ENCODE assay signal across 8 mouse cellular contexts in genomic region chr7:118705101-118705961, GRCm38 (mm10). TPM values are rescaled to one million over a fixed set of nuclear protein-coding genes. Genes with fewer than 3 reads are reported as not detected.
DNase-seq lines count a peak whose midpoint lies in the region; ATAC-seq and TF ChIP-seq lines count a peak whose summit lies in the region.

Gene Gde1, minus strand, starts transcription at chr7:118705778.

- peak within 1 kb of the TSS; percentile 70 for H3K9ac ChIP-seq in heart, embryonic 15.5 days
- peak within 1 kb of the TSS; percentile 77 for H3K9ac ChIP-seq in liver, embryonic 14.5 days (replicated peaks)
- H3K9ac ChIP-seq in neural tube, embryonic 11.5 days (ENCODE audit: low read length) = peak within 1 kb of the TSS; percentile 93
- peak within 1 kb of the TSS; percentile 87 for H3K9ac ChIP-seq in stomach, postnatal 0 days (ENCODE audit: low read length)

- no peaks in the 10 kb centered on the region for H3K9me3 ChIP-seq in forebrain, embryonic 10.5 days
- no peaks in the 10 kb centered on the region for H3K9me3 ChIP-seq in heart, embryonic 15.5 days (replicated peaks)
- H3K9me3 ChIP-seq in liver, embryonic 14.5 days (ENCODE audit: control insufficient read depth, low read length) = no peaks in the 10 kb centered on the region
- H3K9me3 ChIP-seq in neural tube, embryonic 11.5 days (ENCODE audit: control insufficient read depth, low read length) = no peaks in the 10 kb centered on the region
- no peaks in the 10 kb centered on the region for H3K9me3 ChIP-seq in stomach, postnatal 0 days (ENCODE audit: control insufficient read depth, low read length)

- H3K36me3 ChIP-seq in forebrain, embryonic 10.5 days (replicated peaks) = peaks cover 31% of the 10 kb centered on the region
- no peaks in the 10 kb centered on the region for H3K36me3 ChIP-seq in heart, embryonic 15.5 days
- no peaks in the 10 kb centered on the region for H3K36me3 ChIP-seq in liver, embryonic 14.5 days (replicated peaks; ENCODE audit: control insufficient read depth, insufficient read depth, low read depth)
- no peaks in the 10 kb centered on the region for H3K36me3 ChIP-seq in neural tube, embryonic 11.5 days (ENCODE audit: control insufficient read depth, insufficient read depth, low read length)
- no peaks in the 10 kb centered on the region for H3K36me3 ChIP-seq in stomach, postnatal 0 days (ENCODE audit: control insufficient read depth, insufficient read depth, low read length)

- H3K4me2 ChIP-seq in heart, embryonic 15.5 days = peak within 1 kb of the TSS; percentile 88
- peak within 1 kb of the TSS; percentile 66 for H3K4me2 ChIP-seq in liver, embryonic 14.5 days (ENCODE audit: low read depth)
- peak within 1 kb of the TSS; percentile 75 for H3K4me2 ChIP-seq in neural tube, embryonic 11.5 days (ENCODE audit: low read depth)
- peak within 1 kb of the TSS; percentile 80 for H3K4me2 ChIP-seq in stomach, postnatal 0 days (replicated peaks; ENCODE audit: low read depth)

- H3K27me3 ChIP-seq in forebrain, embryonic 10.5 days (ENCODE audit: poor library complexity, severe bottlenecking) = no peaks in the 10 kb centered on the region
- no peaks in the 10 kb centered on the region for H3K27me3 ChIP-seq in heart, embryonic 15.5 days
- H3K27me3 ChIP-seq in liver, embryonic 14.5 days (ENCODE audit: control insufficient read depth, insufficient read depth, low read length) = no peaks in the 10 kb centered on the region
- H3K27me3 ChIP-seq in neural tube, embryonic 11.5 days (ENCODE audit: control insufficient read depth, insufficient read depth, low read length) = no peaks in the 10 kb centered on the region
- no peaks in the 10 kb centered on the region for H3K27me3 ChIP-seq in stomach, postnatal 0 days (ENCODE audit: control insufficient read depth, insufficient read depth, low read length)

- peak within 1 kb of the TSS; percentile 95 for H3K27ac ChIP-seq in forebrain, embryonic 10.5 days
- peak within 1 kb of the TSS; percentile 87 for H3K27ac ChIP-seq in heart, embryonic 15.5 days
- H3K27ac ChIP-seq in liver, embryonic 14.5 days = peak within 1 kb of the TSS; percentile 53
- peak within 1 kb of the TSS; percentile 72 for H3K27ac ChIP-seq in neural tube, embryonic 11.5 days (ENCODE audit: low read depth, low read length)
- H3K27ac ChIP-seq in stomach, postnatal 0 days (replicated peaks) = peak within 1 kb of the TSS; percentile 94

- no peak; the same call in 1 of the 2 replicates for TF ChIP-seq CTCF in liver, embryonic 14.5 days (IDR thresholded peaks at IDR 0.05; ENCODE audit: low read depth)
- peak; percentile 19; the same call in 1 of the 2 replicates for TF ChIP-seq CTCF in stomach, postnatal 0 days (IDR thresholded peaks at IDR 0.05; ENCODE audit: low read depth)

- ATAC-seq in CD4-positive, CD25-positive, alpha-beta regulatory T cell, adult 4 months = peak; percentile 91
- ATAC-seq in heart, embryonic 15.5 days (replicated peaks; ENCODE audit: insufficient number of reproducible peaks, insufficient read depth, low FRiP score, low read depth) = peak; percentile 92
- peak; percentile 87 for ATAC-seq in liver, embryonic 14.5 days (ENCODE audit: insufficient read depth)
- ATAC-seq in neural tube, embryonic 11.5 days (ENCODE audit: insufficient read depth, low FRiP score, low TSS enrichment) = peak; percentile 96
- ATAC-seq in stomach, postnatal 0 days (ENCODE audit: low FRiP score, low TSS enrichment) = peak; percentile 85

- under 1% methylated on average over 66 of the region's 66 CpGs for WGBS in forebrain, embryonic 10.5 days
- under 1% methylated on average over 66 of the region's 66 CpGs for WGBS in heart, embryonic 15.5 days
- WGBS in liver, embryonic 14.5 days (ENCODE audit: insufficient replicate concordance) = under 1% methylated on average over 66 of the region's 66 CpGs
- WGBS in neural tube, embryonic 11.5 days = under 1% methylated on average over 63 of the region's 66 CpGs
- under 1% methylated on average over 62 of the region's 66 CpGs for WGBS in stomach, postnatal 0 days

- TF ChIP-seq EP300 in liver, embryonic 14.5 days (IDR thresholded peaks at IDR 0.05; ENCODE audit: low read depth) = peak; percentile 44; the same call in 1 of the 2 replicates
- no peak for TF ChIP-seq EP300 in stomach, postnatal 0 days (optimal IDR thresholded peaks at IDR 0.05)

- peak; percentile 69 for DNase-seq in c-Kit-negative CD71-positive TER-119-positive erythroid progenitor cells, embryonic 14.5 days (ENCODE audit: low read depth, low spot score)
- peak; percentile 95 for DNase-seq in forebrain, embryonic 10.5 days (ENCODE audit: extremely low spot score, low spot score)
- peak; percentile 96 to 99 for DNase-seq in kidney, postnatal 25 days
- DNase-seq in liver, embryonic 14.5 days (ENCODE audit: low read depth in 3 of 3, low spot score in 3 of 3) = peak; percentile 72 to 78 (median 77)
- peak; percentile 93 for DNase-seq in neural tube, embryonic 11.5 days (ENCODE audit: low spot score)
- DNase-seq in stomach, postnatal 0 days (ENCODE audit: low spot score) = peak; percentile 91

- H3K4me1 ChIP-seq in forebrain, embryonic 10.5 days = peaks cover 34% of the 10 kb centered on the region
- H3K4me1 ChIP-seq in heart, embryonic 15.5 days (replicated peaks) = peaks cover 18% of the 10 kb centered on the region
- H3K4me1 ChIP-seq in liver, embryonic 14.5 days (replicated peaks; ENCODE audit: control insufficient read depth in 2 of 2, insufficient read depth in 2 of 2, low read length in 1 of 2) = peaks cover 12 to 25% of the 10 kb centered on the region in 2 experiments
- H3K4me1 ChIP-seq in neural tube, embryonic 11.5 days (ENCODE audit: control insufficient read depth, insufficient read depth, low read length) = peaks cover 11% of the 10 kb centered on the region
- H3K4me1 ChIP-seq in stomach, postnatal 0 days (replicated peaks; ENCODE audit: control insufficient read depth, insufficient read depth) = no peaks in the 10 kb centered on the region; the same call in none of the 2 replicates

- H3K4me3 ChIP-seq in forebrain, embryonic 10.5 days = peak within 1 kb of the TSS; percentile 85
- H3K4me3 ChIP-seq in heart, embryonic 15.5 days = peak within 1 kb of the TSS; percentile 75
- peak within 1 kb of the TSS; percentile 77 to 78 for H3K4me3 ChIP-seq in liver, embryonic 14.5 days (ENCODE audit: insufficient read depth in 1 of 2, low read depth in 2 of 2, low read length in 2 of 2)
- peak within 1 kb of the TSS; percentile 88 for H3K4me3 ChIP-seq in neural tube, embryonic 11.5 days (ENCODE audit: low read depth, low read length)
- peak within 1 kb of the TSS; percentile 75 for H3K4me3 ChIP-seq in stomach, postnatal 0 days (ENCODE audit: low read depth, low read length)

RNA-seq across cellular contexts. Expression of gene Gde1, which starts in this region (rescaled TPM):
- polyA plus RNA-seq in CD4-positive, CD25-positive, alpha-beta regulatory T cell, adult 4 months (2017; shearing (Covaris generic)) = 10 to 100 TPM; 15.9 to 17.9 TPM
- polyA plus RNA-seq in forebrain, embryonic 10.5 days (2016; fragmentation: Nextera tagmentation; extraction: Ambion mirVana) = 76.1 and 82.2 TPM in 2 replicates
- polyA plus RNA-seq in heart, embryonic 15.5 days (2015; fragmentation: Nextera tagmentation; extraction: Ambion mirVana) = 74.1 and 78.4 TPM in 2 replicates
- polyA plus RNA-seq in liver, embryonic 14.5 days (2012; rRNA removed) = 25.1 and 27.5 TPM in 2 replicates
- polyA plus RNA-seq in liver, embryonic 14.5 days (2014; fragmentation: Nextera tagmentation; extraction: Ambion mirVana) = 46.3 and 46.9 TPM in 2 replicates
- 109 and 114 TPM in 2 replicates for polyA plus RNA-seq in neural tube, embryonic 11.5 days (2014; fragmentation: Nextera tagmentation; extraction: Ambion mirVana)
- 204 and 212 TPM in 2 replicates for polyA plus RNA-seq in stomach, postnatal 0 days (2015; fragmentation: Nextera tagmentation; extraction: Ambion mirVana)

Comparison
In these comparisons a context has a peak if more than half of its experiments do, and no peak if none do; other contexts are left out.
1. Peak in every context shown above with its lines: DNase-seq, ATAC-seq, H3K4me3 ChIP-seq and H3K27ac ChIP-seq.